Mouse (Mus musculus) neural tube, embryonic 13.5 days (tissue): ENCODE data around the gene Tmem104. TPM values are rescaled to one million over a fixed set of nuclear protein-coding genes. Genes with fewer than 3 reads are reported as not detected.
A peak's percentile ranks its signal among the peaks of the same experiment; 100 is the strongest.

Experiments used
- ATAC-seq: fragments of 200-750 bp; cut with Nextera tagmentation; 2 replicates; pipeline ENCODE4 v1.8.0; 2017; ENCODE audit warnings: low read depth, mild to moderate bottlenecking, moderate TSS enrichment, moderate library complexity
- H3K27ac ChIP-seq: fragments of 300-500 bp; sonication (generic); replicated peaks from 2 replicates; pipeline ENCODE4 v1.5.1; 2015; ENCODE audit warnings: moderate library complexity, mild to moderate bottlenecking, inconsistent platforms
- H3K27me3 ChIP-seq: fragments of 300-500 bp; sonication (generic); 2 replicates; pipeline ENCODE4 v1.6.1; 2015; ENCODE audit warnings: mild to moderate bottlenecking, inconsistent platforms
- H3K36me3 ChIP-seq: fragments of 300-500 bp; sonication (generic); 2 replicates; pipeline ENCODE4 v1.6.1; 2015; ENCODE audit warnings: mild to moderate bottlenecking, inconsistent platforms
- H3K4me1 ChIP-seq: fragments of 300-500 bp; sonication (generic); replicated peaks from 2 replicates; pipeline ENCODE4 v1.6.1; 2015; ENCODE audit warnings: inconsistent platforms
- H3K4me2 ChIP-seq: fragments of 300-500 bp; sonication (generic); 2 replicates; pipeline ENCODE4 v1.6.1; 2015; ENCODE audit warnings: inconsistent platforms, mild to moderate bottlenecking, moderate library complexity
- H3K4me3 ChIP-seq: fragments of 300-500 bp; sonication (generic); 2 replicates; pipeline ENCODE4 v1.5.1; 2015; ENCODE audit warnings: mild to moderate bottlenecking, inconsistent platforms
- H3K9ac ChIP-seq: fragments of 300-500 bp; sonication (generic); 2 replicates; pipeline ENCODE4 v1.6.1; 2015; ENCODE audit warnings: moderate library complexity, mild to moderate bottlenecking, inconsistent platforms
- H3K9me3 ChIP-seq: fragments of 300-500 bp; sonication (generic); 2 replicates; pipeline ENCODE4 v1.6.1; 2016; ENCODE audit warnings: inconsistent platforms
- WGBS: fragments of 180-500 bp; shearing (Covaris S2); methylation state at CpG from one replicate; pipeline ENCODE4 v1.1.7; 2015; 5-methylcytosine and 5-hydroxymethylcytosine counted together
- polyA plus RNA-seq: library from polyadenylated mRNA; unstranded; fragments of >200 nt; fragmentation: Nextera tagmentation; extraction: Ambion mirVana; gene quantifications from 2 replicates; pipeline ENCODE4 v1.2.1, GENCODE M21; 2015

Gene Tmem104
- polyA plus RNA-seq, 1 experiment from 2014 or later, result 11.8 TPM

GRCm38 (mm10) chr11:115171125-115171524 is 16.2 kb upstream of the Tmem104 start:
- Histone ChIP-seq H3K4me2 (0 out of 2 replicates have a peak overlapping the region, but pooled peaks have one; percentile 2), H3K4me3 (no peak overlapping the region), H3K4me1 (peaks cover 60% of the 10 kb centered on the region), H3K27me3 (peaks cover 11% of the 10 kb centered on the region), H3K27ac (no peak overlapping the region), H3K36me3 (no peaks in the 10 kb centered on the region), H3K9me3 (no peaks in the 10 kb centered on the region), H3K9ac (0 out of 2 replicates have a peak overlapping the region, but pooled peaks have one; percentile 22)
- WGBS, result 29% methylated on average over 8 of the region's 8 CpGs
- no peak for ATAC-seq

GRCm38 (mm10) chr11:115172825-115173287 is 14.4 kb upstream of the Tmem104 start:
- H3K27ac ChIP-seq, result no peak overlapping the region

GRCm38 (mm10) chr11:115173549-115174339 is 13.5 kb upstream of the Tmem104 start:
- Histone ChIP-seq H3K27me3 (peaks cover 11% of the 10 kb centered on the region), H3K36me3 (no peaks in the 10 kb centered on the region), H3K4me2 (peak overlapping the region; percentile 11; the same call in 1 of the 2 replicates), H3K4me1 (peaks cover 84% of the 10 kb centered on the region), H3K9me3 (no peaks in the 10 kb centered on the region), H3K27ac (no peak overlapping the region), H3K4me3 (no peak overlapping the region), H3K9ac (no peak overlapping the region)
- 17% methylated on average over 16 of the region's 16 CpGs for WGBS
- ATAC-seq, result no peak

More at GRCm38 (mm10) chr11:115172825-115173287, 14.4 kb upstream of the Tmem104 start:
- H3K36me3 ChIP-seq, result no peaks in the 10 kb centered on the region
- 0 out of 2 replicates have a peak overlapping the region, but pooled peaks have one; percentile 4 for H3K4me2 ChIP-seq
- 0 out of 2 replicates have a peak, but pooled peaks have one; percentile 7 for ATAC-seq
- peaks cover 75% of the 10 kb centered on the region for H3K4me1 ChIP-seq
- no peaks in the 10 kb centered on the region for H3K9me3 ChIP-seq
- no peak overlapping the region for H3K9ac ChIP-seq
- WGBS, result 35% methylated on average over 4 of the region's 4 CpGs
- H3K4me3 ChIP-seq, result no peak overlapping the region
- H3K27me3 ChIP-seq, result peaks cover 11% of the 10 kb centered on the region

GRCm38 (mm10) chr11:115176399-115177190 is 10.7 kb upstream of the Tmem104 start:
- Histone ChIP-seq H3K4me3 (no peak overlapping the region), H3K4me1 (peaks cover 84% of the 10 kb centered on the region), H3K27ac (peak overlapping the region; percentile 55), H3K9ac (0 out of 2 replicates have a peak overlapping the region, but pooled peaks have one; percentile 2), H3K27me3 (peaks cover 11% of the 10 kb centered on the region), H3K9me3 (no peaks in the 10 kb centered on the region), H3K4me2 (no peak overlapping the region), H3K36me3 (peaks cover 6% of the 10 kb centered on the region; the same call in 1 of the 2 replicates)
- 75% methylated on average over 24 of the region's 24 CpGs for WGBS
- ATAC-seq, result no peak

- Histone ChIP-seq H3K27me3 (peaks cover 11% of the 10 kb centered on the region), H3K4me2 (0 out of 2 replicates have a peak overlapping the region, but pooled peaks have one; percentile 5), H3K4me1 (peaks cover 74% of the 10 kb centered on the region), H3K4me3 (no peak overlapping the region), H3K27ac (peak overlapping the region; percentile 74), H3K9ac (peak overlapping the region; percentile 2; the same call in 1 of the 2 replicates), H3K9me3 (no peaks in the 10 kb centered on the region), H3K36me3 (peaks cover 6% of the 10 kb centered on the region; the same call in 1 of the 2 replicates)
- ATAC-seq, result peak; percentile 67
- WGBS, result 42% methylated on average over 10 of the region's 10 CpGs
Measured at GRCm38 (mm10) chr11:115177559-115178195, 9.6 kb upstream of the Tmem104 start.

- Histone ChIP-seq H3K4me3 (no peak overlapping the region), H3K36me3 (peaks cover 6% of the 10 kb centered on the region; the same call in 1 of the 2 replicates), H3K4me2 (0 out of 2 replicates have a peak overlapping the region, but pooled peaks have one; percentile 1), H3K4me1 (peaks cover 63% of the 10 kb centered on the region), H3K27me3 (peaks cover 4% of the 10 kb centered on the region), H3K27ac (peak overlapping the region; percentile 74), H3K9ac (no peak overlapping the region), H3K9me3 (no peaks in the 10 kb centered on the region)
- no peak for ATAC-seq
- 72% methylated on average over 2 of the region's 2 CpGs for WGBS
Measured at GRCm38 (mm10) chr11:115178766-115179165, 8.5 kb upstream of the Tmem104 start.

- 77% methylated on average over 6 of the region's 6 CpGs for WGBS
- Histone ChIP-seq H3K36me3 (peaks cover 6% of the 10 kb centered on the region; the same call in 1 of the 2 replicates), H3K4me1 (peaks cover 58% of the 10 kb centered on the region), H3K27me3 (peaks cover under 1% of the 10 kb centered on the region), H3K9ac (no peak overlapping the region), H3K4me3 (no peak overlapping the region), H3K9me3 (no peaks in the 10 kb centered on the region), H3K27ac (peak overlapping the region; percentile 74; the same call in 1 of the 2 replicates), H3K4me2 (no peak overlapping the region)
- ATAC-seq, result no peak
Measured at GRCm38 (mm10) chr11:115179191-115179590, 8.1 kb upstream of the Tmem104 start.

GRCm38 (mm10) chr11:115179881-115180280 is 7.4 kb upstream of the Tmem104 start:
- no peak overlapping the region for H3K4me3 ChIP-seq
- H3K9me3 ChIP-seq, result no peaks in the 10 kb centered on the region
- H3K4me1 ChIP-seq, result peaks cover 52% of the 10 kb centered on the region
- no peak for ATAC-seq
- H3K27ac ChIP-seq, result peak overlapping the region; percentile 28; the same call in 1 of the 2 replicates
- no peak overlapping the region for H3K9ac ChIP-seq
- WGBS, result 89% methylated on average over 6 of the region's 6 CpGs
- no peaks in the 10 kb centered on the region for H3K27me3 ChIP-seq
- no peak overlapping the region for H3K4me2 ChIP-seq
- H3K36me3 ChIP-seq, result peaks cover 6% of the 10 kb centered on the region; the same call in 1 of the 2 replicates

GRCm38 (mm10) chr11:115181913-115182638 is 5.2 kb upstream of the Tmem104 start:
- Histone ChIP-seq H3K9me3 (no peaks in the 10 kb centered on the region), H3K27me3 (no peaks in the 10 kb centered on the region), H3K9ac (no peak overlapping the region), H3K4me1 (peaks cover 41% of the 10 kb centered on the region), H3K27ac (no peak overlapping the region), H3K4me3 (no peak overlapping the region), H3K4me2 (no peak overlapping the region), H3K36me3 (peaks cover 6% of the 10 kb centered on the region; the same call in 1 of the 2 replicates)
- ATAC-seq, result no peak
- WGBS, result 22% methylated on average over 12 of the region's 12 CpGs

- H3K4me3 ChIP-seq, result no peak overlapping the region
- peaks cover 21% of the 10 kb centered on the region for H3K4me1 ChIP-seq
- no peaks in the 10 kb centered on the region for H3K27me3 ChIP-seq
- 50% methylated on average over 4 of the region's 4 CpGs for WGBS
- H3K9me3 ChIP-seq, result no peaks in the 10 kb centered on the region
- H3K27ac ChIP-seq, result no peak overlapping the region
- no peak for ATAC-seq
- H3K9ac ChIP-seq, result no peak overlapping the region
- H3K36me3 ChIP-seq, result peaks cover 12% of the 10 kb centered on the region; the same call in 1 of the 2 replicates
- H3K4me2 ChIP-seq, result no peak overlapping the region
Measured at GRCm38 (mm10) chr11:115184973-115185372, 2.3 kb upstream of the Tmem104 start.

- 11% methylated on average over 12 of the region's 12 CpGs for WGBS
- Histone ChIP-seq H3K27me3 (no peaks in the 10 kb centered on the region), H3K4me3 (peak within 1 kb of the TSS; percentile 68), H3K27ac (peak within 1 kb of the TSS; percentile 83), H3K9ac (peak within 1 kb of the TSS; percentile 89), H3K4me1 (peaks cover 21% of the 10 kb centered on the region), H3K36me3 (peaks cover 16% of the 10 kb centered on the region; the same call in 1 of the 2 replicates), H3K9me3 (no peaks in the 10 kb centered on the region), H3K4me2 (peak within 1 kb of the TSS; percentile 92)
- ATAC-seq, result no peak
Measured at GRCm38 (mm10) chr11:115187693-115188092, 406 bp downstream of the Tmem104 start, which contains the start of gene Nat9. Gene Nat9, minus strand, starts transcription at chr11:115187859.
